Mouse (Mus musculus): ENCODE results near the gene Tab2. TPM values are rescaled to one million over a fixed set of nuclear protein-coding genes. Genes with fewer than 3 reads are reported as not detected.

Gene Tab2
- polyA plus RNA-seq (2011; ENCODE audit: insufficient read depth, insufficient read length, low read depth, missing spikeins), result 101 and 102 TPM in 2 replicates

- peak within 1 kb of the TSS; percentile 55 for H3K27ac ChIP-seq (ENCODE audit: insufficient read depth, low read length)
- H3K9me3 ChIP-seq (replicated peaks; ENCODE audit: control insufficient read depth, insufficient read depth, low read length, poor library complexity, severe bottlenecking), result no peaks in the 10 kb centered on the region
- H3K27me3 ChIP-seq (ENCODE audit: control insufficient read depth, insufficient read depth, low read length, poor library complexity, severe bottlenecking), result no peaks in the 10 kb centered on the region
- no peak for TF ChIP-seq CTCF (IDR thresholded peaks at IDR 0.05; ENCODE audit: low read depth, low read length)
- TF ChIP-seq EP300 (IDR thresholded peaks at IDR 0.05; ENCODE audit: insufficient read depth, low read depth, low read length), result no peak
- TF ChIP-seq POLR2A (IDR thresholded peaks at IDR 0.05; ENCODE audit: insufficient read depth, low read length), result no peak
- no peaks in the 10 kb centered on the region for H3K36me3 ChIP-seq (ENCODE audit: control insufficient read depth, insufficient read depth, low read length, poor library complexity, severe bottlenecking)
- H3K4me3 ChIP-seq (ENCODE audit: low read depth, low read length), result peak within 1 kb of the TSS; percentile 96
- H3K9ac ChIP-seq (ENCODE audit: low read depth, poor library complexity, severe bottlenecking), result peak within 1 kb of the TSS; percentile 99
- H3K4me1 ChIP-seq (ENCODE audit: control insufficient read depth, insufficient read depth, low read length), result peaks cover 1% of the 10 kb centered on the region
Observed at GRCm38 (mm10) chr10:7956228-7957001, at the start of gene Tab2. Gene Tab2, minus strand, starts transcription at chr10:7956230.

GRCm38 (mm10) chr10:7992258-7992919 lies 36.4 kb upstream of the Tab2 start:
- H3K4me1 ChIP-seq (ENCODE audit: control insufficient read depth, insufficient read depth, low read length), result no peaks in the 10 kb centered on the region
- no peak overlapping the region for H3K9ac ChIP-seq (ENCODE audit: low read depth, poor library complexity, severe bottlenecking)
- no peaks in the 10 kb centered on the region for H3K36me3 ChIP-seq (ENCODE audit: control insufficient read depth, insufficient read depth, low read length, poor library complexity, severe bottlenecking)
- TF ChIP-seq POLR2A (IDR thresholded peaks at IDR 0.05; ENCODE audit: insufficient read depth, low read length), result no peak
- TF ChIP-seq CTCF (IDR thresholded peaks at IDR 0.05; ENCODE audit: low read depth, low read length), result no peak
- TF ChIP-seq EP300 (IDR thresholded peaks at IDR 0.05; ENCODE audit: insufficient read depth, low read depth, low read length), result no peak
- H3K4me3 ChIP-seq (ENCODE audit: low read depth, low read length), result no peak overlapping the region
- H3K27ac ChIP-seq (ENCODE audit: insufficient read depth, low read length), result no peak overlapping the region
- no peaks in the 10 kb centered on the region for H3K9me3 ChIP-seq (replicated peaks; ENCODE audit: control insufficient read depth, insufficient read depth, low read length, poor library complexity, severe bottlenecking)
- no peaks in the 10 kb centered on the region for H3K27me3 ChIP-seq (ENCODE audit: control insufficient read depth, insufficient read depth, low read length, poor library complexity, severe bottlenecking)

- Histone ChIP-seq H3K4me1 (ENCODE audit: control insufficient read depth, insufficient read depth, low read length) (no peaks in the 10 kb centered on the region), H3K27me3 (ENCODE audit: control insufficient read depth, insufficient read depth, low read length, poor library complexity, severe bottlenecking) (no peaks in the 10 kb centered on the region), H3K27ac (ENCODE audit: insufficient read depth, low read length) (no peak overlapping the region), H3K4me3 (ENCODE audit: low read depth, low read length) (no peak overlapping the region), H3K9ac (ENCODE audit: low read depth, poor library complexity, severe bottlenecking) (no peak overlapping the region), H3K36me3 (ENCODE audit: control insufficient read depth, insufficient read depth, low read length, poor library complexity, severe bottlenecking) (no peaks in the 10 kb centered on the region), H3K9me3 (replicated peaks; ENCODE audit: control insufficient read depth, insufficient read depth, low read length, poor library complexity, severe bottlenecking) (no peaks in the 10 kb centered on the region)
- TF ChIP-seq POLR2A (IDR thresholded peaks at IDR 0.05; ENCODE audit: insufficient read depth, low read length), result no peak
- no peak for TF ChIP-seq CTCF (IDR thresholded peaks at IDR 0.05; ENCODE audit: low read depth, low read length)
- TF ChIP-seq EP300 (IDR thresholded peaks at IDR 0.05; ENCODE audit: insufficient read depth, low read depth, low read length), result no peak
Observed at GRCm38 (mm10) chr10:7991596-7991995, 35.6 kb upstream of the Tab2 start.

- Histone ChIP-seq H3K9ac (ENCODE audit: low read depth, poor library complexity, severe bottlenecking) (no peak overlapping the region), H3K36me3 (ENCODE audit: control insufficient read depth, insufficient read depth, low read length, poor library complexity, severe bottlenecking) (no peaks in the 10 kb centered on the region), H3K27ac (ENCODE audit: insufficient read depth, low read length) (no peak overlapping the region), H3K4me3 (ENCODE audit: low read depth, low read length) (no peak overlapping the region), H3K9me3 (replicated peaks; ENCODE audit: control insufficient read depth, insufficient read depth, low read length, poor library complexity, severe bottlenecking) (no peaks in the 10 kb centered on the region; the same call in 1 of the 2 replicates), H3K4me1 (ENCODE audit: control insufficient read depth, insufficient read depth, low read length) (no peaks in the 10 kb centered on the region), H3K27me3 (ENCODE audit: control insufficient read depth, insufficient read depth, low read length, poor library complexity, severe bottlenecking) (no peaks in the 10 kb centered on the region)
- TF ChIP-seq EP300 (IDR thresholded peaks at IDR 0.05; ENCODE audit: insufficient read depth, low read depth, low read length) (no peak), POLR2A (IDR thresholded peaks at IDR 0.05; ENCODE audit: insufficient read depth, low read length) (no peak), CTCF (IDR thresholded peaks at IDR 0.05; ENCODE audit: low read depth, low read length) (no peak)
Observed at GRCm38 (mm10) chr10:7987521-7987920, 31.5 kb upstream of the Tab2 start.

GRCm38 (mm10) chr10:7976462-7976861 lies 20.4 kb upstream of the Tab2 start:
- no peak overlapping the region for H3K9ac ChIP-seq (ENCODE audit: low read depth, poor library complexity, severe bottlenecking)
- no peaks in the 10 kb centered on the region; the same call in 1 of the 2 replicates for H3K27me3 ChIP-seq (ENCODE audit: control insufficient read depth, insufficient read depth, low read length, poor library complexity, severe bottlenecking)
- TF ChIP-seq POLR2A (IDR thresholded peaks at IDR 0.05; ENCODE audit: insufficient read depth, low read length) (no peak), EP300 (IDR thresholded peaks at IDR 0.05; ENCODE audit: insufficient read depth, low read depth, low read length) (no peak)
- H3K4me1 ChIP-seq (ENCODE audit: control insufficient read depth, insufficient read depth, low read length), result no peaks in the 10 kb centered on the region
- no peak overlapping the region for H3K27ac ChIP-seq (ENCODE audit: insufficient read depth, low read length)
- H3K4me3 ChIP-seq (ENCODE audit: low read depth, low read length), result no peak overlapping the region
- no peaks in the 10 kb centered on the region for H3K36me3 ChIP-seq (ENCODE audit: control insufficient read depth, insufficient read depth, low read length, poor library complexity, severe bottlenecking)
- H3K9me3 ChIP-seq (replicated peaks; ENCODE audit: control insufficient read depth, insufficient read depth, low read length, poor library complexity, severe bottlenecking), result no peaks in the 10 kb centered on the region
